Mouse (Mus musculus): ENCODE measurements around the gene Rab9.

Rab9 gene

DNA sequence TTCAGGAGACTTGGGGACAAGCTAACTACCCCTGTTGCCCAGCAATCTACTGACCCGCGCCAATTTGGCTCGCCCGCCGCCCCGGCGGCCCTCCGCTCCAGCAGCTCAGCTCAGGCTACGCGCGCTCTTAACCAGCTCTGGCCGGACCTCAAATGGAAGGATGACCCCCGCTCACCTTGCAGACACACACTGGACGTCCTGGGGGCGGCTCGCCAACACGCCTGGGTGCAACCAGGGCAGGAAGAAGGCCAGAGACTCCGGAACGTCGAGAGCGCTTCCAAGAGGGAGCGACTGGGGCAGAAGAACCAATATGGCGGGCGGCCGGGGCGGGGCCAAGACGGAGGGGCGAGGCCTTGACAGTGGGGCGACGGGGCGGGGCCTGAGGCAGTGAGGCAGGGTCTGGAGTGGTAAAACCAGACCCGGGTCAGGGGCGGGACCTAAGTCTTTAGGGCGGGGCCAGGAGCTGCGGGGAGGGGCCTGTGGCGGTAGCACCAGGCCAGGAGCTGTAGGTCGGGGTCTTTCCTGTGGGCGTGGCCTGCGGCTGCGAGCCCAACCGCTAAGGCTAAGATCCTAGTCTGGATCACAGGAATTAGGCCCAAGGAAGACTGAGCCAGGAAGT is at the start of gene Rab9:
TSS of gene Rab9 (minus strand) at position 503 of the 619 bp plus-strand sequence.
- peak; percentile 86 to 93 for DNase-seq

DNA sequence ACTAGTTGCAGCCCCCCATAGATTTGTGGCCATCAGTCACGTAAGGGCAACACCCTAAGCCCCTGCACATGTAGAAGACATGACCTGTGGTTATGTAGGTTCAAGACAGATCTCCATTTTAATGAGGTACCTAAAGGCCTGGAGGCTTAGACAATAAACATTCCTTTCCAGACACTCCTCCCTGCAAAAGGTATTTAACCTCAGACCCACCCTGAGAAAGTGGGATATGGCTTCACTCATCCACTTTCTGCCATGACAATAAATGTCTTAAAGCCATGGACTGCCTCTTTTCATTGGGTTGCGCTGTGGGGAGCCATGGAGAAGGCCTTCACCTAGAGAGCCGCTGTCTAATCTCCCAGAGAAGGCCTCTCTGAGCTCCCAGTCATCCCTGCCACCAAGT is 48.5 kb upstream of the Rab9 start:
- no peak for DNase-seq

DNA sequence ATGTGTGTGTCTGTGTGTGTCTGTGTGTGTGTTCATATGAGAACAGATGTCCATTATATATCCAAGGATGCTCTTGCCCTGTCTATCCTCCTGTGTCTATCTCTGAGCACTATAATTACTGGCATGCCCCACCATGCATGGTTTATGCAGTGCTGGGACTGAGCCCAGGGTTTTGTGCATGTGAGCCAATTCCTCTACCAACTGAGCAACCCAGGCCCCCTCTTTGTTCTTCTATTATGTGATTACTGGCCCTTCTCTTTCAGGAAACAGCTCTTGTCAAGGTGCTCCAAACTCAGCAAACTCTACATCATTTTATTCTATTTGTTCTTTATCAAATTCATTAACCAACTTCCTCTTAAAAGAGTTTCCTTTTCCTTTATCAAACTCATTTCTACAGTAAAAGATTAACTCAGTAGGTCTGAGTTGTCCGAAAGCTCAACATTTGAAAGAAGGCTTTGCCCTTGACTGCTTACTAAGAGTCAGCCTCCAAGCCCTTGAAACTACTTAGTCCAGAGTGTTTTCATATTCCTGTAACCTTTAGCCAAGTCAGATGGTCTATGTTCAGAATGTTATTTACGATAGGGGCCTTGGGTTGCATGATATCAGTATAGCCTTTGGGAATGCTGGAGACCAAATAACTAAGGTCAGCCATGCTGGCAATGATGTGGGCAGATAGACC is 46.1 kb upstream of the Rab9 start:
- no peak for DNase-seq

DNA sequence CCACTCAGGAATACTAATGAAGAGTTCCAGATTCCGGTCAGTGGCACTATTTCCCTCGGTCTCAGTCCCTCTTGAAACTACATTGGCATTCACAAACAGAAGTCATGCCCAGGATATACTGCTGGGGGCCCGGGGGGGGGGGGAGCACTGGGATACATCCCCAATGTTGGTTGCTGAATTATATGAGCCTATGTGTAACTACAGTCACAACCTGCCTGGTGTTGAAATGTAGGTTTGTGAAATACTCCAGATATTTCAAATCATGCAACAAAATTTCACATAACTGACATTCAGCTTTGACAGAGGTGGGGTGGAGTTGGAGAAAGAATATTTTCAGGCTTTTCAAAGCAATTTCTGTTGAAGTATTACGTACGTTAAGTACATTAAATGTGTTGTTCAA is 41.1 kb upstream of the Rab9 start:
- DNase-seq = no peak

DNA sequence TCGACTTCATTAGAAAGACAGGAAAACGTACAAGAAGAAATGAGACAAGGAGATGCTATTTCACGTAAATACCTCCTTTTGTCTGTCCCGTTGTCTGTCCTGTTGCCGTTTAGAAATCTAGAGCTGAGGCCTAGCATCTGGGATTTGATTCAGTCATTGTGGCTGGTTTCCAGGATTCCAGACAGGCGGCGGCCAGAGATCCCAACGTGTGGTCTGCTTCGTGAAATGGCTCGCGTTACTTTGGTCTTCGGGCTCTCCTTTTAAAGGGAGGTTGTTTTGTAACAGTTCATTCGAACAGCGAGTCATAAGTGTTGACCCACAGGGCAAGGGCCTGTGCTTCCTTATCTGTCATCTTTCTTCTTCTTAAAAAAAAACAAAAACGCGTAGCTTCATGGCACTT is 38.7 kb upstream of the Rab9 start, which contains the start of gene Tceanc:
TSS of gene Tceanc (minus strand) at position 223 of the 400 bp plus-strand sequence.
- DNase-seq = no peak

DNA sequence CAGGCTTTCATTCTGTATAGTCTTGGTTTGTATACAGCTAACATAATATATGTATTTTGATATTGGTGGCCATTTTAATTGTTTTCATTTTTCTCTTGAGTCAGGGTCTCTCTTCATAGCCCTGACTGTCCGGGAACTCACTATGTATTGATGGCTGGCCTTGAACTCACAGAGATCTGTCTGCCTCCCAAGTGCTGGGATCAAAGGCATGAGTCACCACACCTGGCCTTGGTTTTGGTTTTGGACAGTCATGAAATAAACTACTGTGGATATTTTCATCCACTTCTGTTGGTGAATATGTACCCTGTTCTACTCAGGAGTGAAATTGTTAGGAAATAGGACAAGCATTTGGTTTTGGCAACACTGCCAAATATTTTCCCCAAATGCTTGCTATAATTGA is 37.0 kb upstream of the Rab9 start:
- no peak for DNase-seq

- no peak for DNase-seq
Measured at GRCm38 (mm10) chrX:166515923-166516322, 36.3 kb upstream of the Rab9 start.

DNA sequence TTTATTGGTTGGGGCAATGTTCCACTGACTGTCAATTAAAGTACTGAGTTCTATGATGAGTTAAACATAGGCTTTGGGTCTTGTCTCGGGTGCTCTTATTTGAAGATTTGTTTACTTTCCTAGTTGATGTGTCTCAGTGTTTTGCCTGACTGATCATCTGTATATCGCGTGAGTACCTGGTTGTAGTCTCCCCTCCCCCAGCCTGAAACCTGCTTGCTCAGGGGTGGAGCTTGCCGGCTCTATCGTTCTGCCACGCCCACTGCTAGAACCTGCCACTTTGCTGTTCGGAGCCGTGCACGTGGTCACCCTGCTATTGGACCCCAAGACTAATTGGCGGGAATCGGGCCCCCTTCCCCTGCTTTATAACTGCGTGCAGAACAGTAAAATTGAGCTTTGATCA is 34.4 kb upstream of the Rab9 start:
- peak in 1 of 2 experiments; percentile 6 for DNase-seq

DNA sequence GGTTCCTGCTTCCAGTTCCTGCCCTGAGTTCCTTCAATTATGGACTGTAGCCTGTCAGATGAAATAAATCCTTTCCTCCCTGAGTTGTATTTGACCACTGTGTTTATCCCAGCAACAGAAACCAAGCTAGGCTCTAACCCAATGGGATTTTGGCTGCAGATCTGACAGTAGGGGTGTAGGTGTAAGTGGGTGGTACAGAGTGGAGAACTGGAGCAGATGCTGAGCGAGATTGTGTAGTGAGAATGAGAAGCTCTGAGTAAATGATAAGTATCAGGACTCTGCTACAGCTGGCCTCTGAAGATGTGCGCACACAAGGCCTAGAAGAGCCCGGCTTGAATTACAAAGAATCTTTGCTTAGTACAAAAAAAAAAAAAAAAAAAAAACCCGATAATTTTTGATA is 32.4 kb upstream of the Rab9 start:
- no peak for DNase-seq

DNA sequence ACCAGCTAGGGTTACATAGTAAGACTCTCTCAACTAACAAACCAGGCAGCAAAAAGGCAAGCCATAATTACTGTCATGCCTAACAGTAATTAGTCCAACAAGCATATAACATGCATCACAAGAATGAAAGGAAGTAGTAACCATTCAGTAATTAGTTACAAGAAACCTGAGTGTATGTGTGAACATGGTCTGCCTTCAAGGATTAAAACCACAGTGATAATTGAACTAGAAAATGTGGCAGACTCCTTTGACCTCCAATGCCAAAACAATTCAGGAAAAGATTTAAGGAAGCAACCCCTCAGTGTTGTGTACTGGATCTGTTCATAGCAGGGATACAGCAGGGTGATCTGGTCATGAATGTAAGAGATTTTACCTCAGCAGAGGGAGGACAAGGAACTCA is 31.4 kb upstream of the Rab9 start:
- no peak for DNase-seq

DNA sequence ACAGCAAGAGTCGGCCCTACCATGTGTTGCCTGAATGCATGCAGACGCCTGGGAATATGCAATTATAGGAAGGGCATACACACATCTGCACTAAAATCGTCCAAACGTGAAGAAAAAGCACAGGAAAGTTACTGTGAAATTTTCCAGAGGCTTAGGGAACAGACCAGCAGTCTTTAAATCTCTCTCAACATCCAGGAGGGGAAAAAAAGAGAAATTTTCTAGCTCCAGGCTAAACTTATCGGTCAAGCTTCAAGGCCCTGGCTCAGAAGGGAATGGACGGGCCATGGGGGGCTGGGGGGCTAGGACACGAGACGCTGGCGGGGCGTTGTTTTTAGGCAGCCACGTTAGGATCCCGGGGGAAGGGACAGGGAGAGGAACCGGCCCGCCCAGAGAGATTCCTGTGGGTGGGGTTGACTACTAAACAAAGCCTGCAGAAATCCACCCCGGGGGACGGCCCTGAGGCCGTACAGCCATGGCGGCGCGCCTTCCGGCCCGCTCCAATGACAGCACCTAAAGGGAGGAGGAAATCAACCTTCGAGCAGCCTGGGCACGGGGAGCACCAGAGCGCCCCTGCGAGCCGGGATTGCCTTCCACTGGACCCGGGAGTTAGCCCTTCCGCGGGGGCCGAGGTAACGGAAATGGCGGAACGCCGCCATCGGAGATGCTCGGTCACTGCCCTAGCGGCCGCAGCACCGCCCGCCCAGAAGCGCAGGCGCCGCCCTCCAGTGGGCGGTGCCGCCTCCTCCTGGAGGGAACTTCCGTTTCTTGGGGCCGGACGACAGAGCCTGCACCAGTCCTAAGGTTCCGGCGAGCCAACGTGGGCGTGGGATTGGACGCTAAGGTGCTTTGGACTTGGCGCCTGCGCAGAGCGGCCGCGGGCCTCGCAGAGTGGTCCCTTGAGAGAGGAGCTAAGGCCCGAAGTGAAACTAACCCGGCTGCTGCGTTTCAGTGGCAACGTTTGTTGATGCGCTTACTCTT is 30.4 kb upstream of the Rab9 start:
- peak; percentile 85 to 91 for DNase-seq

- DNase-seq = no peak
Measured at GRCm38 (mm10) chrX:166504421-166504820, 24.8 kb upstream of the Rab9 start.

- no peak for DNase-seq
Measured at GRCm38 (mm10) chrX:166499496-166500190, 20.0 kb upstream of the Rab9 start.

DNA sequence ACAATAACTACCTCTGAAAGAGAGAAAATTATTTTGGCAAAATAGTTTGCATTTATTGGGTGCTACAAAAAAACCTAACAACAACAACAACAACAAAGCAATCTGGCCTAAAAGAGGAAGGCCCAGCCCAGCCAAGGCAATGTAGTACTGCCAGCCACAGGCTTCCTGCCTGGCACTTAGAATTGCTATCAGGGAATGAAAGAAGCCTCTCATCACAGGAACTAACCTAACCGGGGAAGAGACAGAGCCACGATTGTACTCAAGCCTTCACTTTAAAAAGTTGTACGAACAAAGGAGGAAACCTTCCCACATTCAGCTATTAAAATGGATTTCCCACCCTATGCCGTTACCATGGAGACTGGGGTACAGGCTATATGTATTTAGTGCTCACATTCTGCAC is 18.1 kb upstream of the Rab9 start:
- DNase-seq = no peak

DNA sequence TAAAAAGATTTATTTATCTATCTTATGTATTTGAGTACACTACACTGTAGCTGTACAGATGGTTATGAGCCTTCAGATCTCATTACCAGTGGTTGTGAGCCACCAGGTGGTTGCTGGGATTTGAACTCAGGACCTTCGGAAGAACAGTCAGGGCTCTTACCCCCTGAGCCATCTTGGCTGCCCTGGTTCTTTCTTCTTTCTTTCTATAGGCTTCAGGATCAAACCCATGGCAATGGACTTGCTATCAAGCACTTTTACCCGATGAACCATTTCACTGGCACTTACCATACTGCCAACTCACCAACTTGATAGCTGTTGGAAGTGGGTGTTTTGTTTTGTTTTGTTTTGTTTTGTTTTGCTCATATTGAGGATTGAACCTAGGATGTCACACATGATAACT is 15.4 kb upstream of the Rab9 start:
- DNase-seq = no peak

- no peak for DNase-seq
Measured at GRCm38 (mm10) chrX:166478631-166479364, 869 bp downstream of the Rab9 start.

- no peak for DNase-seq
Measured at GRCm38 (mm10) chrX:166477393-166477792, 2.3 kb downstream of the Rab9 start.

DNA sequence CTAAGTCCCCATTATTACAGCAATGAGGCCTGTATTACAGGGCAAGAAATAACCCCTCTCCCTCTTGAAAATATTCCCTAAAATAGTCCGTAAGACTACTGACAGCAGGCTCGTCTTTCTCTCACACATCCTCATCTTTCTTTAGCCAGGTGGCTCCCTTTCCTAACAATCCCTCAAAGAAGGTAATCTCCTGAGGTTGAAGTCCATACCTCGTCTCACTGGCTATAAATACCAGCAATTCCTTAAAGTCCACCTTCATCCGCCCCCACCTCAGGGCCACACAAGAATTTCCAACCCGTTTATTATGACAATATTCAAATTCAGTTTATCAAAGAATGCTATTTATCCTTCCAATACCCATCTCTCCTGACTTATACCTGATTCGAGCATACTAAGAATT is 7.1 kb downstream of the Rab9 start:
- no peak for DNase-seq

DNA sequence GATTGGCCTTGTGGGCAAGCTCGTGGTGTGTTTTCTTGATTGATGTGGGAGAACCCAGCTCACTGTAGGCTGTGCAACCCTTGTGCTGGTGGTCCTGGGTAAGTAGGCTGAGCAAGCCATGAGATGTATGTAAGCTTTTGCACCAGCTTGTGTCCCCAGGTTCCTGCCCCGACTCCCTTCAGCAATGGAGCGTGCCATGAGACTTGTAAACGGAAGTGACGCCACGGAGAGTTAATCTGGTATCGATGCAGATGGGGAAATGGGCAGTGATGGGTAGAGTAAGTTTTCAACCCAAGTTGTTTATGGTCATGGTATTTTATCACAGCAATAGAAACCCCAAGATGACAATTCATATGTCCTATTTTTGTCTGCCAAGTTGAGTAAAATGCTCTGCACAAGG is 11.3 kb downstream of the Rab9 start:
- DNase-seq = peak in 1 of 2 experiments; percentile 22

DNA sequence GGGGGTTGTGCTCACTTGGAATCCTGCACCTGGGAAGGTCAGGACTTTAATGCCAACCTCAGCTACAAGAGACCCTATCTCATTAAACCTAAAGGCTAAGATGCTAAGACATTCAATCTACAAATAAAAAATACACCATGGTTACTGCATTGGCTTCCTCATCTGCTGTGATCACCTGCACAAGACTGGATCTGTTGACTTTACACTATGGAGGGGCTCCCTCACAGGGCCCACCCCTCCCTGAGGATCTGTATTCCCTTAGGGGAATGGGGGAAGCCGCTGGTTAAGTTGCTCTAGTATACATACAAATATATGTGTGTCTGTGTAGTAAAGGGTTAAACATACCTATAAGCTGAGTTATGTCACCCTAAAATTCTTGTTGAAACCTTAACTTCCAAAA is 24.1 kb downstream of the Rab9 start:
- no peak for DNase-seq

DNA sequence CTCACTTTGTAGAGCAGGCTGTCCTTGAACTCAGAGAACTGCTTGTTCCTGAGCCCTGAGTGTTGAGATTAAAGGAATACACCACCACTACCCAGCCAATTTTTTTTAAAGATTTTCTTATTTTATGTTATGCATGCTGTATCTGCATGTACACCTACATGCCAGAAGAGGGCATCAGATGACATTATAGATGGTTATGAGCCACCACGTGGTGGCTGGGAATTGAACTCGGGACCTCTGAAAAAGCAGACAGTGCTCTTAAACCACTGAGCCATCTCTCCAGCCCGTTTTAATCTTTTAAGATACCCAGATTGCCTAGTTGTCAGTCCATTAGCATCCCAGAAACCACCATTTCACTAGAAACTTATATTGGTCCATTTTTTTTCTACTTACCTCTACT is 25.3 kb downstream of the Rab9 start:
- no peak for DNase-seq

GRCm38 (mm10) chrX:166453532-166453931 is 26.1 kb downstream of the Rab9 start:
- no peak for DNase-seq
